Mouse (Mus musculus) lung, adult 2 months (tissue): ENCODE results near the gene Gm21060. TPM values are rescaled to one million over a fixed set of nuclear protein-coding genes. Genes with fewer than 3 reads are reported as not detected.
A peak's percentile ranks its signal among the peaks of the same experiment; 100 is the strongest.
"Not testable (repeated sequence)": the region's sequence is repeated elsewhere in the genome, so short reads cannot be mapped to it uniquely, and the experiment has no call there.

ENCODE experiments used
- DNase-seq: peaks from one replicate; pipeline ENCODE4 v3.0.0; 2022
- H3K4me1 ChIP-seq: fragments of 200-500 bp; 2 replicates; pipeline ENCODE4 v1.6.1; 2011; ENCODE audit warnings: low read length; ENCODE audit not compliant: control insufficient read depth, insufficient read depth
- H3K4me3 ChIP-seq: fragments of 200-500 bp; replicated peaks from 2 replicates; pipeline ENCODE3; 2011; ENCODE audit warnings: low read depth, mild to moderate bottlenecking, control low read depth, low read length; ENCODE audit errors: extremely low read depth
- CTCF ChIP-seq: fragments of 200-500 bp; IDR thresholded peaks from 2 replicates; pipeline ENCODE4 v1.5.1; 2011; ENCODE audit warnings: mild to moderate bottlenecking, low read length, control low read depth; ENCODE audit not compliant: insufficient read depth
- POLR2A ChIP-seq: fragments of 200-500 bp; IDR thresholded peaks from 2 replicates; pipeline ENCODE4 v1.6.1; 2011; ENCODE audit warnings: low read depth, mild to moderate bottlenecking, control low read depth, low read length, borderline replicate concordance; ENCODE audit errors: extremely low read depth
- WGBS: fragments of 180-500 bp; shearing (Covaris S2); methylation state at CpG from one replicate; pipeline ENCODE4 v1.1.7; 2018; 5-methylcytosine and 5-hydroxymethylcytosine counted together
- polyA plus RNA-seq: library from polyadenylated mRNA; depleted of rRNA; stranded (reverse); fragments of >200 nt; gene quantifications from 2 replicates; pipeline ENCODE4 v1.2.3, GENCODE M21; 2012; rRNA removed

Gm21060 gene
- polyA plus RNA-seq, 1 experiment = not detected

GRCm38 (mm10) chr19:61265349-61266245 lies 31.3 kb downstream of the Gm21060 start:
- no peak overlapping the region for H3K4me3 ChIP-seq
- DNase-seq = peak; percentile 48
- no peak for TF ChIP-seq POLR2A
- TF ChIP-seq CTCF = peak; percentile 31; the same call in 1 of the 2 replicates
- WGBS = 6% methylated on average over 3 of the region's 3 CpGs
- H3K4me1 ChIP-seq = no peaks in the 10 kb centered on the region

- H3K4me3 ChIP-seq = no peak overlapping the region
- no peak for TF ChIP-seq CTCF
- TF ChIP-seq POLR2A = no peak
- DNase-seq = no peak
- H3K4me1 ChIP-seq = no peaks in the 10 kb centered on the region
These were observed 31.9 kb downstream of the Gm21060 start for GRCm38 (mm10) chr19:61264933-61265332.

- no peak for DNase-seq
These were observed 32.6 kb downstream of the Gm21060 start for GRCm38 (mm10) chr19:61264227-61264626.

GRCm38 (mm10) chr19:61261241-61261640 lies 35.6 kb downstream of the Gm21060 start:
- DNase-seq = no peak
- H3K4me1 ChIP-seq = no peaks in the 10 kb centered on the region
- no peak overlapping the region for H3K4me3 ChIP-seq
- WGBS = 81% methylated on average over 1 of the region's 1 CpGs
- TF ChIP-seq CTCF (no peak), POLR2A (no peak)

More at GRCm38 (mm10) chr19:61264227-61264626, 32.6 kb downstream of the Gm21060 start:
- H3K4me3 ChIP-seq = no peak overlapping the region
- no peak for TF ChIP-seq POLR2A
- no peak for TF ChIP-seq CTCF
- no peaks in the 10 kb centered on the region for H3K4me1 ChIP-seq
- 81% methylated on average over 1 of the region's 1 CpGs for WGBS

GRCm38 (mm10) chr19:61257733-61258132 lies 39.1 kb downstream of the Gm21060 start:
- no peak for TF ChIP-seq CTCF
- no peak for TF ChIP-seq POLR2A
- Histone ChIP-seq H3K4me1 (no peaks in the 10 kb centered on the region), H3K4me3 (no peak overlapping the region)
- WGBS = 92% methylated on average over 18 of the region's 18 CpGs
- DNase-seq = no peak

- H3K4me1 ChIP-seq = no peaks in the 10 kb centered on the region
- no peak overlapping the region for H3K4me3 ChIP-seq
- no peak for TF ChIP-seq POLR2A
- no peak for TF ChIP-seq CTCF
- 77% methylated on average over 7 of the region's 7 CpGs for WGBS
- no peak for DNase-seq
These were observed 40.5 kb downstream of the Gm21060 start for GRCm38 (mm10) chr19:61256166-61256887.

GRCm38 (mm10) chr19:61247334-61247733 lies 49.5 kb downstream of the Gm21060 start:
- not testable (repeated sequence) for H3K4me1 ChIP-seq, DNase-seq, H3K4me3 ChIP-seq
- 75% methylated on average over 4 of the region's 4 CpGs for WGBS

Other genes starting within 250 kb of the Gm21060 start
- gene Zfp950, start 156.2 kb downstream of the Gm21060 start, polyA plus RNA-seq = 3.5 and 5.7 TPM in 2 replicates
- not detected in 2 replicates for gene Gm7102, start 120.8 kb downstream of the Gm21060 start, polyA plus RNA-seq
- gene Gm6020, start 113.2 kb downstream of the Gm21060 start, polyA plus RNA-seq = not detected in 2 replicates
- 317 and 417 TPM in 2 replicates for gene Csf2ra, start 68.6 kb downstream of the Gm21060 start, polyA plus RNA-seq